Mouse (Mus musculus) layer of hippocampus, adult 9-10 months (tissue): ENCODE data around the gene Ccr10.
"Not testable (repeated sequence)": the region's sequence is repeated elsewhere in the genome, so short reads cannot be mapped to it uniquely, and the experiment has no call there.

Source experiments
- DNase-seq: peaks from one replicate; pipeline ENCODE4 v3.0.0; 2022; ENCODE audit warnings: low spot score

Ccr10 gene

DNA sequence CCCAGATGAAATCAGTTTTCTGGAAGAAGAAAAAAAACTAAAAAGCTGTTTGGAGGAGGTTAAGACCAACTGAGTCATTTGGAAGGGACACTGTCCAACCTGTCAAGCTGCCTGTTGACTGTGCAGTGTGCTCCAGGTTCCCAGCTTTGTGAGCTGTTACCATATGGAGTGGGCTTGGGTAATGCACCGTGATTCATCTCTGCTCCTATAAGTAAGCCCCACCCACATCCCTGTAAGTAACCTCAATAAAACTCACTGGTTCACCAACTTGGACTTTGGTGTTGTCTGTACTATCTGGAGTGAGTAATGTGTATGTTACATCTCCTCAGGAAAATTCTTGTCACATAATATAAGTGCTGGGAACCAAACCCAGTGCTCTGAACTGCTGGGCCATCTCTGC, 22.4 kb downstream of the Ccr10 start:
- no peak for DNase-seq

- no peak for DNase-seq
Measured at GRCm38 (mm10) chr11:101151063-101151462, 24.2 kb downstream of the Ccr10 start.

- DNase-seq: no peak
Measured at GRCm38 (mm10) chr11:101149178-101150105, 25.8 kb downstream of the Ccr10 start.

DNA sequence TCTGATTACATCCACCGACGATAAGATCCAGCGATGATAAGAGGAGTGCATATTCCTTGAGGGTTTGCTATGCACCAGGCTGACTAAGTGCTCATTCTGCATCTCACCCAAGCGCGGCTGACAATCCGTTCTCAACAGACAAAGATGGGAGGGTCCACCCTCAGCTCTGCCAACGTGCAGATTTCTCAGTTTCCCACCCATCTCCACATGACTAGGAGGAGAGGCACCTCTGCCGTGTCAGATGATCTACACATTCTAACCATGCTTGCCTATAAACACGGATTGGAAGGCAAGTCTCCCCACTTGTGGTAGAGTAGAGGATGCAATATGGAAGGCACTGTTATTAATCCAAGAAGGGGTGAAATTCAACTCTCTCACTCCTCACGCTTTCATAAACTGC, 26.5 kb downstream of the Ccr10 start:
- no peak for DNase-seq

GRCm38 (mm10) chr11:101146377-101146776, 28.9 kb downstream of the Ccr10 start:
- DNase-seq: no peak

- no peak for DNase-seq
Measured at GRCm38 (mm10) chr11:101143338-101144225, 31.7 kb downstream of the Ccr10 start.

DNA sequence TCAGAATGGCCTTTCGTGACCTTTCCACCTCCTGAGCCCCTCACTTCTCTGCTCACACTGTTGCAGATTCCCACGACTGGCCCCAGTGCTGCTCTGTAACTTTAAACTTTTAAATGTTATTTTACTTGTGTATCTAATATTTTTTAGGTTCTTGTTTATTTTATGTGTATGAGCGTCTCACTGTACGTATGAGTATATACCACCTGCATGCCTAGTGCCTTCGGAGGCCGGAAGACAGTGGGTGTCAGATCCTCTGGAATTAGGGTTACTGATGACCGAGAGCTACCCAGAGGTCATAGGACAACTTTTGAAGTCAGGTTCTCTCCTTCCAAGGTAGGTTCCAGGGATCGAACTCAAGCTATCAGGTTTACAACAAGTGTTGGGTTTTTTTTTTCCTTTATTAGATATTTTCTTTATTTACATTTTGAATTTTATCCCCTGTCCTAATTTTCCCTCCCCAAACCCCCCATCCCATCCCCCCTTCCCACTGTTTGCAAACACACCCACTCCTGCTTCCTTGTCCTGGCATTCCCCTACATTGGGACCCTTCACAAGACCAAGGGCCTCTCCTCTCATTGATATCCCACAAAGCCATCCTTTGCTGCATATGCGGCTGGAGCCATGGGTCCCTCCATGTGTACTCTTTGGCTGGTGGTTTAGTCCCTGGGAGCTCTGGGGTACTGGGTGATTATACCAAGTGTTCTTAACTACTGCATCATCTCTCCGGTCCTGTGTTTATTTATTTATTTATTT, 32.9 kb downstream of the Ccr10 start:
- no peak for DNase-seq

DNA sequence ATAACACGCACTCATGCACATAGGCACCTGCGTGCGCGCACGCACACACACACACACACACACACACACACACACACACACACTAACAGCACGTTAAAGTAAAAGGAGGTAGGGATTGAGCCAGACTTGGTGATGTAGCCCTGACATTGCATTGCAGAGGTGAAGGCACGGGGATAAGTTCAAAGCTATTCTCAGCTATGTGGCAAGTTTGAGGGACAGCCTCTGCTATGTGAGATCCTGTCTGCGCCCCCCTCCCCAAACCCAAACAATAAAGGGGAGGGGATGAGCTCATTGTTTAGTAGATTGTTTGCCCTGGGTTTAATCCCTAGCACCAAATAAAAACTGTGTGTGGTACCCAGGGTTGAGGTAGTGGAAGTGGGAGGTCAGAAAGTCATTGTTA, 34.2 kb downstream of the Ccr10 start:
- no peak for DNase-seq

DNA sequence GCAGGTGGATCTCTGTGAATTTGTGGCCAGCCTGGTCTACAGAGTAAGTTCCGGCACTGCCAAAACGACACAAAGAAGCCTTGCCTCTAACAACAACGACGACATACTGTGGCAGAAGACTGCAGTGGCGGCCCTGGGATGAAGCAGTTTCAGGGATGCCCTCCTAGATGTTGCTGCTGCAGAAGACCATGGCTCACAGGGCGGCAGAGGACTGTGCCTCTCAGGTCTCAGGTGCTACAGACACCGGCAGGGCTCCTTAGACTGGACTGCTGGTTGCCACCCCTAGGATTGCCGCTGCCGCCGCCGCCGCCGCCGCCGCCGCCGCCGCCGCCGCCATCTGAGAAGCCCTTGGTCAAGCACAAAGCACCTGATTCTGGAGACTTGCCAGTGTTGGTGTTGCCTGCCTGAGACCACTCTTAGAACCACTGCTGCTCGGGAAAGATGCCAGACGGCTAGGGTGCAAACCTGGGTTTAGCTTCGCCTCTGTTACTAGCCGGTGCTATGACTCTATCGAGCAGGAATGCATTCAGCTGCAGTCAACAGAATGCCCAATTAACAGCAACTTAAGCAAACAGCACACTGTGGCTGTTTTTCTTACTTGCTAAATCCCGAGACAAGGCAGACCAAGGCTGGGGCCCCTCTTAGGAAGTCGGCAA, 35.0 kb downstream of the Ccr10 start:
- DNase-seq: no peak

DNA sequence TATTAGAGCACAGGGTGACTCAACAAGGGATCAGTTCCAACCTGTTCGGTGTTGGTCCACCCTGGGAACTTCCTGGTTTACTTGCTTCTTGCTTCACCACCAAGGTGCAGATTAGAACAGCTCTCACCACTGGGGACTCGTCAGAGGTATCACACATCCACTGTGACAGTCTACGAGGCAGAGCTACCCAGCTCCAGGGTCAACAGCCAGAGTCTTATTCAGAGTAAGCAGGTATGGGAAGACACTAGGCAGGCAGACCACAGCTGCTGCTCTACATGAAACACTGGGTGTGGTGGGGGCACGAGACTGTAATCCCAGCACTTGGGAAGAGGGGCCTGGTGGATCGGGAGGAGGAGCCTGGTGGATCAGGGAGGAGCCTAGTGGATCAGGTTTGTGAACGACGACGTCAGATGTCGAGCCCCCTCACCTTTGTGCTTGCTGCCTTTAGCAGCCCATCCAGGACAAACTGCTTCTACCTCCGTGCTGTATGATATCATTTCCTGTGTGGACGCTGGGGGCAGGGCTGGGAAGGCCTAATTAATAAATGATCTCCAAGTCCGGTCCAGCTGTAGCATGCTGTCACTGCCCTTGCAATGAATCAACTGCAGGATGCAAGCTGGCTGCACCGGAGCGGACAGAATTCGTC, 36.6 kb downstream of the Ccr10 start:
- DNase-seq: no peak

DNA sequence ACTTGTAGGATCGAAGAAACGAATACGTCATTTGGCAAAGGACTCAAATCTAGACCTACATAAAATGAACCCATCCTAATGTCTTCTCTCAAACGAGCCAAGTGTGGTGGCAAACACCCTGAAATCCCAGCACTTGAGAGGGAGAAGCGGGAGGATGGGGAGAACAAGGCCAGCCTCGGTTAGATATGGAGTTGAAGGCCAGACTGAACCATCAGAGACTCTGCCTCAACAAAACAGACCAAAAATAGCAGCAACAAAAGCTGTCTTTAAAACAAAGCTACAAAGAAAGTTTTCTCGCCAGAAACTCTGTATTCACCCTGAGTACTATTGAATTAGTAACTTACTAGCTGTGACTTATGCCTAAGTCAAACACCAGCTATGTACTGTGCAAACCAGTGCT, 38.2 kb downstream of the Ccr10 start:
- DNase-seq: no peak

DNA sequence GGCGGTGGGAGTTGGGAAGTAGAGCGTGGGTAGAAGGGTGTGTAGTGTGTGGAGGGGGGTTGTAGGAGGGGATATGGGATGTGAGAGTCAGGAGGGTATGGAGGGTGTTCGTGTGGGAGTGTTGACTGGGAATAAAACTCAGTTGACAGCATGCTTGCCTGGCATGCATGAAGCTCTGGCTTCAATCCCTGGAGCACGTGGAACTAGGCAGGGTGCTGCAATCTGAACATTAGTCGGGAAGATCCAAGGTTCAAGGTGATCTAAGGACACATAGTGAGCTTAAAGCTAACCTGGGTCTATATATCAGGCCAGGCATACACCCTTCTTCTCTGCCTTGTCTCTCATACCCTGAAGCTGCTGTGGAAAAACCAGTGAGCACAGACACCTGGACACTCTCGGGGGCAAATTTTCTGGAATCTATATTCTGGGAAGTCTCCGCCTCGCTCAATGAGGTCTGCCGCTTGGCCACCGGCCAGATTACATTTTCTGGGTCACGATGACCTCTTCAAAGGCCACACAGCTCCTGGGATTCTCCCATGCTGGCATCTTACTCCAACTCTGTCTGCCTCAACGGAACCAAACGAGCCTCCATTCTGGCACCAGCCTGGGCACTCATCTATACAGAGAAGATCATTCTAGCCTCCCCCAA, 40.9 kb downstream of the Ccr10 start:
- no peak for DNase-seq

GRCm38 (mm10) chr11:101133037-101133436, 42.2 kb downstream of the Ccr10 start:
- DNase-seq: no peak

DNA sequence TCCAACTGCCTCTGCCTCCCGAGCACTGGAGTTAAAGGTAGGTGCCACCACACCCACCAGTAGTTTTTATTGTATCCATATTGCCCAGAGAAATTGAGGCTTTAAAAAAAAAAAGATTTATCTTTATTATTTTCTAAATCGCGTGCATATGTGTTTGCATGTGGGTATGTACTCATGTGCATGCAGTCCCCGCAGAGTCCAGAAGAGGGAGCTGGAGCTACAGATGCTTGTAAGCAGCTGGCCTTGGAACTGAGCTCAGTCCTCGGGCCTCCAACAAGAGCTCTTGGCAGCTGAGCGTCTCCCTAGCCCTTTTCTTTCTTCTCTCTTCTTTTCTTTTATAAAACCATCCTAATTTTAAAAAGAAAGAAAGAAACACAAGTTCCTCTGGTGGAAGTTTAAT, 43.5 kb downstream of the Ccr10 start:
- DNase-seq: no peak

DNA sequence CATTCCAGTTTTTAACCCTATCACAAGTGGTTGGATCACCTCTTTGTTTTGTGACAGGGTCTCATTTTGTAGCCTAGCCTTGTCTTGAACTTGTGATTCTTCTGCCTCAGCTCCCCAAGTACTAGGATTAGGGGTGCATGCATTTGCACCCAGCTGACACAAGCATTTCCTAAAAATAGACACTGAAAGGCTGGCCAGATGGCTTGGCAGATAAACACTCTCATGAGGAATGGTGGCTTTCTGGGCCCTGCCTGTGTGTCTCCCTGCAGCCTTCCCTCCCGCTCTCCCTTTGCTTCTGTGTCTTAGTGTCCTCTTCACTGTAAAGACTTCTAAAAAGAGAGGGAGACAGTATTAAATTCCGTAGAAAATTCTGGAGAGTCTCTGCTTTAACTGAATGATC, 44.1 kb downstream of the Ccr10 start:
- no peak for DNase-seq

DNA sequence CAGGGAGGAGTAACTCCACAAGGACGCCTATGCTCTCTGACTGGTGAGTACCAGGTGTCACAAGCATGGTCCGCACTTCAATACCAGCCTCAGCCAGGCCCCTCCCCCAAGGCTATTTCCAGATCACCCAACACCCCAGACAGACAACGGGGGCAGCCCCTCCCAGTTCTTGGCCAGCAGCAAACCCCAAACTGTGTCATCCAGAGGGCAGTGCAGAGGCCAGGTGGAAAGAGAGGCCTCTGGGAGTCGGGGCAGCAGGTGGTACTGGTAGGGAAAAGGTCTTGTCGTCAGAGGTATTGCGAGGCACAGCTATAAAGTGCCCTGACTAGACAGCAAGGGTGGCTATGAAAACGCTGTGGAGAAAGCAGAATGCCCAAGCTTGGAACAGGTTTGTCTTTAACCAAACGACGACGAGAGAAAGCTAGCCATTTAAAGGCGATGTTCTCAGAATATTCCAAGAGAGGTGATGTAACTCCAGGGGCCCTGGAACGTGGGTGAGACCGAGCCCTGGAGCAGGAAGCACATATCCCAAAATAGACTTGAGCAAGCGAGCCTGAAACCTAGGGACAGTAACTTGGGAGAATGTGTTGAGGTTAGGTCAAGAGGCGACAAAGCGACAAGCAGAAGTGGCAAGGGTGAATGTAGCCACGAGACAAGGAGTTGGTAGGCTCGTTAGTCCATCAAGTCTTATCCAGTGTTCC, 45.0 kb downstream of the Ccr10 start:
- no peak for DNase-seq

- no peak for DNase-seq
Measured at GRCm38 (mm10) chr11:101128996-101129577, 46.2 kb downstream of the Ccr10 start.

DNA sequence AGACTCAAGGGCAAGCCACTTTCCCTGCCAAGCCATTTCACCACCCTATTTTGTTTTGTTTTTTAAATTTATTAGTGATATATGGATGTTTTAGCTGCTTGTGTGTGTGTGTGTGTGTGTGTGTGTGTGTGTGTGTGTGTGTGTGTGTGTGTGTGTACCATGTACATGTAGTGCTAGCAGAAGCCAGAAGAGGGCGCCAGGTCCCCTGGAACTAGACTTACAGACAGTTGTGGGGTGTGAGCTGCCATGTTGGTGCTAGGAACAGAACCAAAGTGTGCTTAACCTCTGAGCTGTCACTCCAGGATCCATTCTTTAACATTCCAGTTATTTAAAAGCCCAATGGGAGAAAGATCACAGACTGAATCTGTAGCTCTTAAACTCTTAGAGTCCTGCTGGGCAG, 48.2 kb downstream of the Ccr10 start:
- no peak for DNase-seq

DNA sequence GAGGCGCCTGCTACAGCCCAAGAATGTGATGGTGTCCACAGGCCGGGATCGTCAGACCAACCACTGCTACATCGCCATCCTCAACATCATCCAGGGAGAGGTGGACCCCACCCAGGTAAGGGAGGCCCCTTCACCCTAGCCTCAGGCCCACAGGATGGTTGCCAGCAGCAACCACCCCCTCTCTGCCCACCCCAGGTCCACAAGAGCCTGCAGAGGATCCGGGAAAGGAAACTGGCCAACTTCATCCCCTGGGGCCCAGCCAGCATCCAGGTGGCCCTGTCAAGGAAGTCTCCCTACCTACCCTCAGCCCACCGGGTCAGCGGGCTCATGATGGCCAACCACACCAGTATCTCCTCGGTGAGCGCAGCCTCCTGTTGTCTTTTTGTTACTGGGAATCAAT, 50.2 kb downstream of the Ccr10 start:
- not testable (repeated sequence) for DNase-seq

- not testable (repeated sequence) for DNase-seq
Measured at GRCm38 (mm10) chr11:101124494-101124893, 50.7 kb downstream of the Ccr10 start.
